Mouse (Mus musculus): Measurements from ENCODE around the gene Cntn5.

Gene Cntn5

GRCm38 (mm10) chr9:10447220-10447837 is 457.2 kb downstream of the Cntn5 start:
- DNase-seq (ENCODE audit: low read depth in 1 of 2, low spot score in 2 of 2): no peak

DNA sequence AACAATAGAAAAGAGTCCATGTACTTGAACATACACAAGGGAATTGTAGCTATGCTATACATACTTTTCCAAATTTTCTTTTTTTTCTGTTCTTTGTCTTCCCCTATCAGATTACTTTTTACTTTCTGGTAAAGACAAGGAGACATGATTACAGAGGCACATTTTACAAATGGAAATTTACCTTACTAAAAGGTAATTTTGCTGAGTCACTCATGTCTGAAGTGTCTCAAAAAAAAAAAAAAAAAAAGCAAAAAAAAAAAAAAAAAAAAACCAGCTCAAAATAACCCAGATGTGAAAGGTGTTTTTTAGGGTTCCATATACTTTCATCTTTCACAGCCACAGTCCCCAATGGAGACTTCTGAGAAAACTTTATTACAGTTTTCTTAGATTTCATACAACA is 492.5 kb downstream of the Cntn5 start:
- DNase-seq (ENCODE audit: low read depth in 1 of 2, low spot score in 2 of 2): no peak

- DNase-seq (ENCODE audit: low read depth in 1 of 2, low spot score in 2 of 2): no peak
Observed at GRCm38 (mm10) chr9:10400099-10400498, 504.5 kb downstream of the Cntn5 start.

- DNase-seq (ENCODE audit: low read depth in 1 of 2, low spot score in 2 of 2): no peak
Observed at GRCm38 (mm10) chr9:10389863-10390262, 514.7 kb downstream of the Cntn5 start.

DNA sequence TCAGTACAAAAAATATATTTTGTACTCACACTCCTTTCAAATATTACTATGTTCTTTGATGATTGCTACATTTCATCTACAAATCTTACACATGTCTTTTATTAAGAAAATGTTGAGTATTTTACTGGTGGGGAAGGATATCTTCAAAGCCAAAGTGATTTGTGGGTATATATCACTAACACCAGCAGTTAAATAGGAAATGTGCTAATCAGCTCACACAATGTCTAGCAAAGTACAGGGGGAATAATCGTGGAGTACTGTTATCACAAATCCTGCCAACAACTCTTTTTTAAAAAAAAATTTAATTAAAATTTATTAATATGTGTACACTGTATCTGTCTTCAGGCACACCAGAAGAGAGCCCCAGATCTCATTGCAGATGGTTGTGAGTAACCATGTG is 520.1 kb downstream of the Cntn5 start:
- DNase-seq (ENCODE audit: low read depth in 1 of 2, low spot score in 2 of 2): no peak

DNA sequence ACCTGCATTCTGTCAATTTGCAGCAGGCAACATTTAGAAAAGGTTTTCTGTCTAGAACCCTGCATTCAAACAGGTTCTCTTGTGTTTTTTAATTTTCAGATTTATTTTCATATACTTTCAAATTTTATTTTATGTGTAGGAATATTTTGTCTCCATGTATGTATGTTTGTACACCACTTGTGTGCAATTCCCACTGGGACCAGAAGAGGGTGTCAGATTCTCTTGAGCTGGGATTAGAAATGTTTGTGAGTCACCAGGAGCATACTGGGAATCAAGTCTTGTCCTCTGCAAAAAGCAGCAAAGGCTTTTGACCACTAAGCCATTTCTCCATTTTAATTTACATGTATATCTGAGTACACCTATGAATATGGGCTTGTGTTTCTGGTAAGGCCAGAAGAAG is 521.4 kb downstream of the Cntn5 start:
- no peak for DNase-seq (ENCODE audit: low read depth in 1 of 2, low spot score in 2 of 2)

- no peak for DNase-seq (ENCODE audit: low read depth in 1 of 2, low spot score in 2 of 2)
Observed at GRCm38 (mm10) chr9:10381701-10382100, 522.9 kb downstream of the Cntn5 start.

DNA sequence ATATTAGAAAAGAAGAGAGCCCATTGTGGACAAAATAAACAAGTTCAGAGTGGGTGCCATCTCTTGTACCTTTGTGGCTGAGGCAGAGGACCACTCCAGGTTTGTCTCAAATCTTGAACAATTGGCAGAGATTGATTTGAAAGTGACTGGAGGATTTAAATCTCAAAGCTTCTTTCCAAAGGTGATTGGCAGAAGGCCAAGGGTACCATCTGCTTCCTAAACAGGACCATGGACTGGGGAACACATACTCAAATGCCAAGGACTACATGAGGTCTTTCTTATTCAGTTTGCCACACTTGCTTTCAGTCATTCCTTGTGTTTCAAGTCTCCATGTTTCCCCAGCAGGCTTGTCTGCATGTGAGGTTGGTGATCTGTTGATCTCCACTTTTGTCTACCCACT is 528.3 kb downstream of the Cntn5 start:
- DNase-seq (ENCODE audit: low read depth in 1 of 2, low spot score in 2 of 2): no peak

- no peak for DNase-seq (ENCODE audit: low read depth in 1 of 2, low spot score in 2 of 2)
Observed at GRCm38 (mm10) chr9:10368971-10369370, 535.6 kb downstream of the Cntn5 start.

DNA sequence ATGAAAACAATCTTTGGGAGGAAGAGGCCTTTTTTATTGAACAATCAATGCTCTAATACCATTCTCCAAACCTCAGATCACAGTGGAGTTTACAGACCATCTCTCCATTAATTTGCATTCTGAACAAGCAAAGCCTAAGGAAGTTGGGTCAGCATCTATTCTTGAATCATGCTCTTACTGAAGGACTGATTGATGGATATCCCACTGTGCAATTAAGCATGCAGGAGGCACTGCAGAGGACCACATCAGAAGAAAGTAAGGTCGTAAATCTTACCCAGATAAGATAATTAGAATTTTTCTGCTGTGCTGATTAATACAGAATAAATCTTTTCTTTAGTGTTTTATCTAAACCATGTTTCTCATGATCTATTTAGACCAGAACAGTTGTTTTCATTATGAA is 536.2 kb downstream of the Cntn5 start:
- no peak for DNase-seq (ENCODE audit: low read depth in 1 of 2, low spot score in 2 of 2)

DNA sequence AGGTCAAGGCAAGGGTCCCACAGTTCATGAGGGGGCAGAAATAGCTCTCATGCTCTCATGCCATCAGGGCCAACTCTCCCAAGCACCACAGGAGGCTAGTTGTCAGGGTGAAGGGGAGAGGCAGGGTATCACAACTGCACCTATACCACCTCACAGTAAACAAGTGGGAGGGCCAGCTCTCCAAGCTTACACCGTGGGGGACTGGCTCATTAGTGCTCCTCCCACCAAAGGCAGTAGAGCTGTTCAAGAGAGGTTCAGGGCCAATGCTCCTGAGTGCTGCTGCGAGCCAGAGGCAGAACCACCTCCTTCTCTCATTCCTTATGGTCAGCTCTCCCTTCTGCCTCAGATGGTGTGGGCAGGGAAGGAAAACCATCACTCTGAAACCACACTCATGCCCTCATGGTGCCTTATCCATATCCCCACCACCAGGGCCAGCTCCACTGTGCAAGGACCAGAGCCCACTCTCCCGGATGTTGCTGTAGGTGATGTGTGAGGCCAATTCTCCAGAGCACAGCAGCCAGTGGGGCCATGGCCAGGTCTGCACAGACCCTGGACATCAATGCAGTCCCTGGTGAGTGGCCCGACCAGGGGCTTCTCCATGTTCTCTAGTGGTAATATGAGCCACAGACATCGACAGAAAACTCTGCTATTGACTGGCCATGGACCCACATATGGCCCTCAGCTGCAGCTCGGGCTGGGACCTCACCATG is 538.2 kb downstream of the Cntn5 start:
- DNase-seq (ENCODE audit: low read depth in 1 of 2, low spot score in 2 of 2): no peak

GRCm38 (mm10) chr9:10350909-10351655 is 553.5 kb downstream of the Cntn5 start:
- DNase-seq (ENCODE audit: low read depth in 1 of 2, low spot score in 2 of 2): no peak

- no peak for DNase-seq (ENCODE audit: low read depth in 1 of 2, low spot score in 2 of 2)
Observed at GRCm38 (mm10) chr9:10348741-10349140, 555.8 kb downstream of the Cntn5 start.

DNA sequence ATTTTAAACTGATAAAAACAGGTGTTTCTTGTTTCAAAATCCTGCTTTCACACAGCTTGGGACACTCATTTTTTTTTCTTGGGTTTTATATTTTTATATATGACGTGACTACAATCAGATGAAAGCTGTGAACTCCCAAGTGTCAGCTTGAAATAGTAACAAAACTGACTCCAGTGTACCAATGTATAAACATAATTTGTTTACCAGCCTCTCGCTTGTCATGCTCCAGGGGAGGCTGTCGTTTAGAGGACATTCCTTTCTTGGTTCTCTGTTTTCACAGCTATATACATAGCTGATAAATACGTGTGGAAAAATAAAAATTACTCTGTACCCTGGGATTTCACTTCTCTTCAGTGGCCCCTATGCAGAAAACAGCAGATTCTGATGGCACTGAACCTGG is 556.4 kb downstream of the Cntn5 start:
- no peak for DNase-seq (ENCODE audit: low read depth in 1 of 2, low spot score in 2 of 2)

- DNase-seq (ENCODE audit: low read depth in 1 of 2, low spot score in 2 of 2): no peak
Observed at GRCm38 (mm10) chr9:10340751-10341150, 563.8 kb downstream of the Cntn5 start.

- no peak for DNase-seq (ENCODE audit: low read depth in 1 of 2, low spot score in 2 of 2)
Observed at GRCm38 (mm10) chr9:10339716-10340115, 564.9 kb downstream of the Cntn5 start.

DNA sequence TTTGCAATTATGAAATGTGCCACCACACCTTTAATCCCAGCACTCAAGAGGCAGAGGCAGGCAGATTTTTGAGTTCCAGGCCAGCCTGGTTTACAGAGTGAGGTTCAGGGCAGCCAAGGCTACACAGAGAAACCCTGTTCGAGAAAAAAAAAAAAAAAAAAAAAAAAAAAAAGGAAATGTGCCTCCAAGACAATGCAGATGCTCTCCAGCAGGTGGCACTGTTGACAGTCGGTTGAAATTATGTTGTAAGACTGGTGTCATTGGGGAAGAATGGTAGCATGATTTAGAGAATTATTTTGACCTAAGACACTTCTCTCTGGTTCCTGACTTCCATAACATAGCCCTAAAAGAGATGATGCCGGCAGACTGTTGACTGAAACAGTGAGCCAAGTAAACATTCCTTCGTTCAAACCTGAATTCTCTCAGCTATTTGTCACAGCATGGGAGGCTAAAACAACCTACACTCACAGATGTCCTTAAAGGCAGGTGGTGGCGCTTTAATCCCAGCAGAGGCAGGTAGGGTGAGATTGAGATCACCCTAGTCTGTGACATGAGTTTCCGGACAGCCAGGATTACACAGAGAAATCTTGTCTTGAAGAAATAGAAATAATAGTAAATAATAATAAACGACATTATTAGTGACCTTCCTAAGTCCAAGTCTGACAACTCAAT is 579.7 kb downstream of the Cntn5 start:
- DNase-seq (ENCODE audit: low read depth in 1 of 2, low spot score in 2 of 2): no peak

- no peak for DNase-seq (ENCODE audit: low read depth in 1 of 2, low spot score in 2 of 2)
Observed at GRCm38 (mm10) chr9:10269342-10269741, 635.2 kb downstream of the Cntn5 start.

DNA sequence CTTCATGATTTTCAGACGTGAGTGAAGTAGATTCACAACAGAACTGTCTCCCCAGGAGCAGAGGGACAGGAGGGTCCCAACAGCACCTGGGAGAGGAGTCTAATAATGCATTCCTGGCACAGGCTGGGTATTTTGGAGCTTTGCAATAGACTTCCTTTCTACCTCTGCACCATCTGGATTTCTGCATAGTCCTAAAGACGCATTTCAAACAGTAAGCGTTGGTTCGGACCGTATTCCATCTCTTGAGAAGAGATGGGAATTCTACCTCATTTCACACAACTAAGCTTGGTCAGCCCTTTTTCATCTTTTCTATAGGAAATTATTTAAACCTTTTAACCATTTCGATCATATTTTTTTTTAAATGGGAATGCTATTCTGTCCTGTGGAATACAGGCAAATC is 635.7 kb downstream of the Cntn5 start:
- no peak for DNase-seq (ENCODE audit: low read depth in 1 of 2, low spot score in 2 of 2)

GRCm38 (mm10) chr9:10265616-10266015 is 639.0 kb downstream of the Cntn5 start:
- no peak for DNase-seq (ENCODE audit: low read depth in 1 of 2, low spot score in 2 of 2)

DNA sequence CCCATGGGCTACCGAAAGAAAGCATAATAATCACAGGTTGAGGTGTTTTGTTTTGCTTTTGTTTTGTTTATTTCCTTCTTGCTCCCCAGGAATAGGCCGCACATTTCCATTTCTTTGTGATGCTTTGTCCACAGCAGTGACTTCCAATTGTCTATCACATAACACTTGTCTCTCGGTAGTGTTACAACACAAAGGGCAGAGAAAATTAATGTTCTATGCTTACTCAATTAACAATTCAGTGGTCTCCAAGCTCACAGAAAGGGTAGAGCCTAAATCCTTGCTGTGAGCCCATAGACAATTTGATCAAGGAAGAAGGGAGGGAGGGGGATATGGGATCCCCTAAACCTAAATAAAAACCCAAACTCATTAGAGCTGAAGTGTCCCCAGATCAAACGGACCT is 671.2 kb downstream of the Cntn5 start:
- DNase-seq (ENCODE audit: low read depth in 1 of 2, low spot score in 2 of 2): no peak

DNA sequence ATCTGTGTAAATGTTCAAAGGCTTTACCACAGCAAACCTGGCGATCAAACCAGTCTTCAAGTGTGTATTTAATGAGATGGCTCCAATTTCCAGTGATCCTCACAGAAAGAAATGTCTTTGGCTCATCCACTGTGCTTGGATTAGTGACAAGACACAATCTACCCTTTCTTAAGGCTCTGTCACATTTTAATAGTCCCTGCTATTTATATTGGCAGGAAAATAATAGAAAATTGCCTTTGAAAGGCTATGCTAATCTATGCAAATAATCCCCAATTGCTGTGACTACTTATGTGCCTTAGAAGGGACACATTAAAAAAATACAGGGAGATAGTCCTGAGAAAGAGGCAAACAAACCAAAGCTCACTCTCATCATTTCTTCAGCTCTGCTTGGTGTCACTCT is 672.5 kb downstream of the Cntn5 start:
- DNase-seq (ENCODE audit: low read depth in 1 of 2, low spot score in 2 of 2): no peak

Data from monocyte, adult 2 months (primary cell).